Mouse (Mus musculus): Measurements from ENCODE around the gene Evx2. TPM values are rescaled to one million over a fixed set of nuclear protein-coding genes. Genes with fewer than 3 reads are reported as not detected.
A peak's percentile ranks its signal among the peaks of the same experiment; 100 is the strongest.

Gene Evx2
- total RNA-seq, 1 experiment from 2014 or later, result not detected

- no peak for ATAC-seq (replicated peaks; ENCODE audit: low read depth, poor library complexity, severe bottlenecking)
Observed at GRCm38 (mm10) chr2:74684106-74684505, 24.7 kb upstream of the Evx2 start.

- no peak for ATAC-seq (replicated peaks; ENCODE audit: low read depth, poor library complexity, severe bottlenecking)
Observed at GRCm38 (mm10) chr2:74683471-74683951, 24.2 kb upstream of the Evx2 start.

GRCm38 (mm10) chr2:74682796-74683195, 23.4 kb upstream of the Evx2 start:
- ATAC-seq (replicated peaks; ENCODE audit: low read depth, poor library complexity, severe bottlenecking), result no peak

GRCm38 (mm10) chr2:74681594-74682531, 22.5 kb upstream of the Evx2 start:
- ATAC-seq (replicated peaks; ENCODE audit: low read depth, poor library complexity, severe bottlenecking), result no peak

- ATAC-seq (replicated peaks; ENCODE audit: low read depth, poor library complexity, severe bottlenecking), result no peak
Observed at GRCm38 (mm10) chr2:74680561-74681398, 21.4 kb upstream of the Evx2 start.

GRCm38 (mm10) chr2:74679980-74680379, 20.6 kb upstream of the Evx2 start:
- ATAC-seq (replicated peaks; ENCODE audit: low read depth, poor library complexity, severe bottlenecking), result peak; percentile 52; the same call in 1 of the 2 replicates

GRCm38 (mm10) chr2:74679596-74679971, 20.2 kb upstream of the Evx2 start:
- ATAC-seq (replicated peaks; ENCODE audit: low read depth, poor library complexity, severe bottlenecking), result peak; percentile 40; the same call in 1 of the 2 replicates

- no peak for ATAC-seq (replicated peaks; ENCODE audit: low read depth, poor library complexity, severe bottlenecking)
Observed at GRCm38 (mm10) chr2:74678891-74679595, 19.7 kb upstream of the Evx2 start, which contains the start of gene Hoxd11. Gene Hoxd11, plus strand, starts transcription at chr2:74679557.

GRCm38 (mm10) chr2:74677106-74677505, 17.7 kb upstream of the Evx2 start:
- ATAC-seq (replicated peaks; ENCODE audit: low read depth, poor library complexity, severe bottlenecking), result no peak

- no peak for ATAC-seq (replicated peaks; ENCODE audit: low read depth, poor library complexity, severe bottlenecking)
Observed at GRCm38 (mm10) chr2:74676376-74677052, 17.2 kb upstream of the Evx2 start.

GRCm38 (mm10) chr2:74675666-74676282, 16.4 kb upstream of the Evx2 start:
- no peak for ATAC-seq (replicated peaks; ENCODE audit: low read depth, poor library complexity, severe bottlenecking)

- no peak for ATAC-seq (replicated peaks; ENCODE audit: low read depth, poor library complexity, severe bottlenecking)
Observed at GRCm38 (mm10) chr2:74674881-74675665, 15.7 kb upstream of the Evx2 start, which contains the start of gene Hoxd12. Gene Hoxd12, plus strand, starts transcription at chr2:74675013.

GRCm38 (mm10) chr2:74673835-74674425, 14.6 kb upstream of the Evx2 start:
- ATAC-seq (replicated peaks; ENCODE audit: low read depth, poor library complexity, severe bottlenecking), result no peak

GRCm38 (mm10) chr2:74672481-74673362, 13.4 kb upstream of the Evx2 start:
- ATAC-seq (replicated peaks; ENCODE audit: low read depth, poor library complexity, severe bottlenecking), result peak; percentile 84

GRCm38 (mm10) chr2:74671847-74672246, 12.5 kb upstream of the Evx2 start:
- ATAC-seq (replicated peaks; ENCODE audit: low read depth, poor library complexity, severe bottlenecking), result no peak

- no peak for ATAC-seq (replicated peaks; ENCODE audit: low read depth, poor library complexity, severe bottlenecking)
Observed at GRCm38 (mm10) chr2:74670632-74671188, 11.4 kb upstream of the Evx2 start.
